Comparison of ENCODE assay signal across 13 mouse cellular contexts in genomic region chr11:22665978-22666377, GRCm38 (mm10).
DNase-seq lines count a peak whose midpoint lies in the region; ATAC-seq and TF ChIP-seq lines count a peak whose summit lies in the region.
"Had no signal": no experiment of that assay in that cellular context is flagged by ENCODE, and none has a peak within 500 bp of the region (broad histone marks: within the 10 kb centered on the region; RNA-seq: fewer than 3 reads in every experiment).

No protein-coding gene starts in this region.

- no peaks in the 10 kb centered on the region for H3K4me1 ChIP-seq in heart, postnatal 0 days (ENCODE audit: control insufficient read depth, insufficient read depth)
- peaks cover 3% of the 10 kb centered on the region; the same call in 1 of the 2 replicates for H3K4me1 ChIP-seq in lung, adult 2 months (ENCODE audit: control insufficient read depth, insufficient read depth, low read length)
- H3K4me1 ChIP-seq in midbrain, embryonic 13.5 days (replicated peaks) = peaks cover 11% of the 10 kb centered on the region

- H3K36me3 ChIP-seq in heart, postnatal 0 days (replicated peaks; ENCODE audit: control insufficient read depth, insufficient read depth, low read length) = no peaks in the 10 kb centered on the region
- no peaks in the 10 kb centered on the region for H3K36me3 ChIP-seq in midbrain, embryonic 13.5 days
- H3K36me3 ChIP-seq: liver, embryonic 13.5 days had no signal

- no peak overlapping the region for H3K4me3 ChIP-seq in heart, postnatal 0 days (ENCODE audit: low read depth, low read length)
- no peak overlapping the region for H3K4me3 ChIP-seq in lung, adult 2 months (replicated peaks; ENCODE audit: extremely low read depth, low read depth, low read length)
- H3K4me3 ChIP-seq in midbrain, embryonic 13.5 days (replicated peaks) = no peak overlapping the region
- H3K4me3 ChIP-seq: liver, embryonic 13.5 days had no signal

- H3K9ac ChIP-seq in heart, postnatal 0 days (replicated peaks; ENCODE audit: low read depth, low read length) = no peak overlapping the region
- H3K9ac ChIP-seq in midbrain, embryonic 13.5 days (replicated peaks) = no peak overlapping the region
- H3K9ac ChIP-seq: liver, embryonic 13.5 days had no signal

- ATAC-seq in heart, postnatal 0 days (ENCODE audit: insufficient read depth, low read depth) = 0 out of 2 replicates have a peak, but pooled peaks have one; percentile 30
- peak; percentile 94 for ATAC-seq in granulocyte monocyte progenitor cell, adult 5-6 weeks (replicated peaks; ENCODE audit: poor library complexity, severe bottlenecking)
- ATAC-seq in midbrain, embryonic 13.5 days = no peak
- ATAC-seq: hindbrain, postnatal 0 days had no signal

- intact Hi-C loops in heart, postnatal 36 days (cut with DNase I) = no loop called here

- no peak overlapping the region for H3K4me2 ChIP-seq in heart, postnatal 0 days (ENCODE audit: low read depth, low read length)
- no peak overlapping the region for H3K4me2 ChIP-seq in midbrain, embryonic 13.5 days (replicated peaks)
- H3K4me2 ChIP-seq: liver, embryonic 13.5 days had no signal

- H3K9me3 ChIP-seq in heart, postnatal 0 days (replicated peaks; ENCODE audit: control insufficient read depth, low read length) = no peaks in the 10 kb centered on the region
- no peaks in the 10 kb centered on the region for H3K9me3 ChIP-seq in midbrain, embryonic 13.5 days
- H3K9me3 ChIP-seq: liver, embryonic 13.5 days had no signal

- no peak for TF ChIP-seq EP300 in heart, postnatal 0 days (IDR thresholded peaks at IDR 0.05; ENCODE audit: low read depth)

- DNase-seq in heart, postnatal 0 days (ENCODE audit: low spot score) = no peak
- DNase-seq in heart, postnatal 36 days = no peak
- peak; percentile 26 for DNase-seq in lung, postnatal 25 days (ENCODE audit: low spot score)
- DNase-seq in lung, adult 2 months = no peak
- DNase-seq in naive thymus-derived CD4-positive, alpha-beta T cell, adult 2 months (ENCODE audit: low read depth) = peak; percentile 51
- DNase-seq in adrenal gland, postnatal 36 days = no peak
- DNase-seq: adrenal gland, postnatal 10 days; kidney, postnatal 25 days; liver, embryonic 13.5 days; midbrain, embryonic 14.5 days had no signal

- no peak for TF ChIP-seq POLR2A in lung, adult 2 months (IDR thresholded peaks at IDR 0.05; ENCODE audit: borderline replicate concordance, extremely low read depth, low read depth, low read length)

- no peaks in the 10 kb centered on the region for H3K27me3 ChIP-seq in heart, postnatal 0 days (ENCODE audit: control insufficient read depth, insufficient read depth, low read length)
- H3K27me3 ChIP-seq in midbrain, embryonic 13.5 days = no peaks in the 10 kb centered on the region
- H3K27me3 ChIP-seq: liver, embryonic 13.5 days had no signal

- H3K27ac ChIP-seq in heart, postnatal 0 days (ENCODE audit: low read depth) = no peak overlapping the region
- H3K27ac ChIP-seq in midbrain, embryonic 13.5 days = no peak overlapping the region
- H3K27ac ChIP-seq: hindbrain, postnatal 0 days; liver, embryonic 13.5 days had no signal

- 29% methylated on average over 4 of the region's 4 CpGs for WGBS in heart, postnatal 0 days
- WGBS in lung, adult 2 months = 17% methylated on average over 4 of the region's 4 CpGs
- WGBS in midbrain, embryonic 13.5 days = 61% methylated on average over 4 of the region's 4 CpGs

- no peak for TF ChIP-seq CTCF in heart, postnatal 0 days (IDR thresholded peaks at IDR 0.05; ENCODE audit: low read depth)
- TF ChIP-seq CTCF in lung, adult 2 months (IDR thresholded peaks at IDR 0.05; ENCODE audit: insufficient read depth, low read length) = no peak

Comparison
In these comparisons a context has a peak if more than half of its experiments do, and no peak if none do; other contexts are left out.
1. DNase-seq: peak in lung, postnatal 25 days (single experiment) and naive thymus-derived CD4-positive, alpha-beta T cell, adult 2 months (single experiment); none in heart, postnatal 0 days (single experiment), heart, postnatal 36 days (0 of 2), lung, adult 2 months (single experiment) and adrenal gland, postnatal 36 days (0 of 2).